8 mouse cellular contexts compared by ENCODE assay signal in the genomic region with DNA sequence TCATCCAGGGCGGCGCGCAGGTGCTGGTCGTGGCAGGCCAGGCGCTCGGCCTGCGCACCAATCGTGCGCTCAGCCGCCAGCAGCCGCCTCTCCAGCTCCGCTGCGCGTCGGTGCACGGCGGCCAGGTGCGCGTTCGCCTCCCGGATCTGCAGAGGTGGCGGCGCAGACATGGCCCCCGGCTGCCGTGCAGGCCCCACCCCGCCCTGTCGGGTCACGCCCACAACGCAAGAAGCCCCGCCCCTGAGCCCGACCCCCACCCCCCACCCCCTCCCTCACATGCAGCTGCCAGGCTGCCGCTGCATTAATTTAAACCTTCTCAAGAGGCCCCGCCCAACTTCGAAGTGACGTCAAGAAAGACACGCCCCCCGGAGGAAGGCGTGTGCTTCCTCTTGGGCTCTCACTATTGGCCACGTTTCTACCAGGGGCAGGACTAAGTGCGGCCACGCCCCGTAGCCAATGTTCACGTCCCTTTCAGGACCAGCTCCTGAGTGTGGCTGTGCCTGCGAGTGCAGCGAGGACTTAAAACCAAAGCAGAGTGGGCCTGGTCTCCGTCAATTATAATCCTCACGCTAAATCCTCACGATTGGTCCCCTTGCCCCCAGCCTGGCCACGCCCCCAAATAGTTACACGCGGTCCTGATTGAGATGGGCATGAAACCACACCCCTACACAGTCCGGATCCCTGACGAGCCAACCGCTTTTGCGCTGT. TPM values are rescaled to one million over a fixed set of nuclear protein-coding genes. Genes with fewer than 3 reads are reported as not detected.
DNase-seq lines count a peak whose midpoint lies in the region; ATAC-seq lines count a peak whose summit lies in the region.

No protein-coding gene starts in this region.

- WGBS in intestine, embryonic 14.5 days: under 1% methylated on average over 45 of the region's 55 CpGs

- ATAC-seq in intestine, embryonic 14.5 days (replicated peaks; ENCODE audit: low FRiP score, low TSS enrichment, low read depth): peak; percentile 92

- peak overlapping the region; percentile 80 for H3K27ac ChIP-seq in intestine, embryonic 14.5 days (ENCODE audit: low read depth)

- H3K4me3 ChIP-seq in intestine, embryonic 14.5 days (ENCODE audit: low read depth, low read length): peak overlapping the region; percentile 71

- peaks cover 21% of the 10 kb centered on the region for H3K36me3 ChIP-seq in intestine, embryonic 14.5 days (ENCODE audit: control insufficient read depth, insufficient read depth, low read length)

- intact Hi-C loops in left cerebral cortex, postnatal 14 days (cut with DNase I): no loop called here

- peak overlapping the region; percentile 90 for H3K4me2 ChIP-seq in intestine, embryonic 14.5 days (ENCODE audit: low read length)

- no peaks in the 10 kb centered on the region for H3K27me3 ChIP-seq in intestine, embryonic 14.5 days (replicated peaks; ENCODE audit: control insufficient read depth, insufficient read depth, low read length)

- H3K9ac ChIP-seq in intestine, embryonic 14.5 days (ENCODE audit: low read length): peak overlapping the region; percentile 95

- peaks cover 17% of the 10 kb centered on the region for H3K4me1 ChIP-seq in intestine, embryonic 14.5 days (replicated peaks; ENCODE audit: control insufficient read depth, insufficient read depth, low read length)

- DNase-seq in adrenal gland, adult 18-20 months (ENCODE audit: low spot score in 2 of 2): peak; percentile 93
- DNase-seq in embryo, embryonic 11 days: peak; percentile 98
- DNase-seq in gastrocnemius, postnatal 25 days: peak; percentile 95
- DNase-seq in intestine, embryonic 14.5 days (ENCODE audit: low spot score): peak; percentile 99
- peak; percentile 98 to 99 for DNase-seq in left cerebral cortex, postnatal 14 days (ENCODE audit: low spot score in 2 of 2)
- DNase-seq in mesoderm, embryonic 11.5 days (ENCODE audit: low read depth, low spot score): peak; percentile 99
- peak; percentile 97 to 98 for DNase-seq in right cerebral cortex, postnatal 36 days (ENCODE audit: low spot score in 2 of 2)
- DNase-seq in yolk sac, embryonic 10.5 days (ENCODE audit: low spot score): peak; percentile 99

- H3K9me3 ChIP-seq in intestine, embryonic 14.5 days (ENCODE audit: control insufficient read depth, low read length): no peaks in the 10 kb centered on the region

RNA-seq across cellular contexts. Expression of a gene that starts 0.8 kb away (rescaled TPM):
- total RNA-seq in adrenal gland, adult 18-20 months (2021): 100 to 1,000 TPM; 276 to 402 TPM
- 100 to 1,000 TPM; 459 to 461 TPM for total RNA-seq in gastrocnemius, postnatal 25 days (2021)
- polyA plus RNA-seq in intestine, embryonic 14.5 days (2014; fragmentation: Nextera tagmentation; extraction: Ambion mirVana): 494 and 522 TPM in 2 replicates
- total RNA-seq in left cerebral cortex, postnatal 14 days (2021): 100 to 1,000 TPM; 227 to 229 TPM

RNA-seq across cellular contexts. Expression of a gene that starts 1.0 kb away (rescaled TPM):
- 10 to 100 TPM; 20.1 to 26.1 TPM for total RNA-seq in adrenal gland, adult 18-20 months (2021)
- 1 to 10 TPM; 3.3 to 3.5 TPM for total RNA-seq in gastrocnemius, postnatal 25 days (2021)
- polyA plus RNA-seq in intestine, embryonic 14.5 days (2014; fragmentation: Nextera tagmentation; extraction: Ambion mirVana): 21.2 and 21.3 TPM in 2 replicates
- 1 to 10 TPM; 7.8 to 8.0 TPM for total RNA-seq in left cerebral cortex, postnatal 14 days (2021)

RNA-seq across cellular contexts. Expression of a gene that starts 40.5 kb away (rescaled TPM):
- total RNA-seq in adrenal gland, adult 18-20 months (2021): 1 to 10 TPM; 3.4 to 4.0 TPM
- total RNA-seq in gastrocnemius, postnatal 25 days (2021): 1 to 10 TPM; 1.9 to 3.1 TPM
- 13.5 and 15.6 TPM in 2 replicates for polyA plus RNA-seq in intestine, embryonic 14.5 days (2014; fragmentation: Nextera tagmentation; extraction: Ambion mirVana)
- 1 to 10 TPM; 2.6 to 4.5 TPM for total RNA-seq in left cerebral cortex, postnatal 14 days (2021)

RNA-seq across cellular contexts. Expression of a gene that starts 43.7 kb away (rescaled TPM):
- total RNA-seq in adrenal gland, adult 18-20 months (2021): 10 to 100 TPM; 64.9 to 75.7 TPM
- 10 to 100 TPM; 32.8 to 34.2 TPM for total RNA-seq in gastrocnemius, postnatal 25 days (2021)
- 89.6 and 96.7 TPM in 2 replicates for polyA plus RNA-seq in intestine, embryonic 14.5 days (2014; fragmentation: Nextera tagmentation; extraction: Ambion mirVana)
- total RNA-seq in left cerebral cortex, postnatal 14 days (2021): 10 to 100 TPM; 87.2 to 92.9 TPM

RNA-seq across cellular contexts. Expression of a gene that starts 47.7 kb away (rescaled TPM):
- total RNA-seq in adrenal gland, adult 18-20 months (2021): 10 to 100 TPM; 28.3 to 31.3 TPM
- total RNA-seq in gastrocnemius, postnatal 25 days (2021): 10 to 100 TPM; 12.4 to 14.5 TPM
- polyA plus RNA-seq in intestine, embryonic 14.5 days (2014; fragmentation: Nextera tagmentation; extraction: Ambion mirVana): 45.6 and 47.4 TPM in 2 replicates
- total RNA-seq in left cerebral cortex, postnatal 14 days (2021): 10 to 100 TPM; 66.2 to 75.0 TPM

Comparison
In these comparisons a context has a peak if more than half of its experiments do, and no peak if none do; other contexts are left out.
1. Peak in every context shown above with its lines: DNase-seq, ATAC-seq, H3K4me3 ChIP-seq and H3K27ac ChIP-seq.